Mouse (Mus musculus) liver, embryonic 14.5 days (tissue): Measurements from ENCODE around the gene Gk2.

Experiments
- CTCF ChIP-seq: IDR thresholded peaks from 2 replicates; pipeline ENCODE4 v1.5.1; 2016; ENCODE audit warnings: antibody characterized with exemption, low read depth, control low read depth
- EP300 ChIP-seq: IDR thresholded peaks from 2 replicates; pipeline ENCODE4 v1.6.1; 2016; ENCODE audit warnings: antibody characterized with exemption, low read depth

DNA sequence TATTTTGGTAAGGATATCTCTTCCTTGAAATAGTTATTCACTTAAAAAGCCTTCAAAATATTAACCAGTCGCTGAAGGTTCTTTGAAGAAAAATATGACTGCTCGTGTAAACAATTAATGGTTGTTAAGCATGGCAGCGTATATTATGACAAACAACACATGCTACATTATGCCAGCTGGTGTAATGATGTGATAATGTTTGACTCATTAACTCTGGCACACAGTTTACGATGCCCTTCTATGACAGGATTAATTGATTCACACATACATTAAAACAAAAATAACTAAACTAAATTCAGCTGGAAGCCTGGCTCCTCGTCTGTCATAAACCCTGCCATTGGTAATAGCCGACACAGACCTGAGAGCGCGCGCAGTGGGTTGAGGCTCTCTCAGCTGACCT lies 26.8 kb downstream of the Gk2 start:
- no peak for TF ChIP-seq EP300
- no peak for TF ChIP-seq CTCF
